Mouse (Mus musculus) C3H10T1/2 (cell line): ENCODE measurements around the gene Neurog1. TPM values are rescaled to one million over a fixed set of nuclear protein-coding genes. Genes with fewer than 3 reads are reported as not detected.

Experiments used
- polyA plus RNA-seq, 2 experiments: library from polyadenylated mRNA; unstranded; fragments of >200 nt; fragmentation: generic; extraction: Trizol; gene quantifications; one replicate each; pipeline ENCODE4 v1.2.1; 2012; ENCODE audit warnings: missing spikeins in 2 of 2

The Neurog1 gene
- not detected for polyA plus RNA-seq

DNA sequence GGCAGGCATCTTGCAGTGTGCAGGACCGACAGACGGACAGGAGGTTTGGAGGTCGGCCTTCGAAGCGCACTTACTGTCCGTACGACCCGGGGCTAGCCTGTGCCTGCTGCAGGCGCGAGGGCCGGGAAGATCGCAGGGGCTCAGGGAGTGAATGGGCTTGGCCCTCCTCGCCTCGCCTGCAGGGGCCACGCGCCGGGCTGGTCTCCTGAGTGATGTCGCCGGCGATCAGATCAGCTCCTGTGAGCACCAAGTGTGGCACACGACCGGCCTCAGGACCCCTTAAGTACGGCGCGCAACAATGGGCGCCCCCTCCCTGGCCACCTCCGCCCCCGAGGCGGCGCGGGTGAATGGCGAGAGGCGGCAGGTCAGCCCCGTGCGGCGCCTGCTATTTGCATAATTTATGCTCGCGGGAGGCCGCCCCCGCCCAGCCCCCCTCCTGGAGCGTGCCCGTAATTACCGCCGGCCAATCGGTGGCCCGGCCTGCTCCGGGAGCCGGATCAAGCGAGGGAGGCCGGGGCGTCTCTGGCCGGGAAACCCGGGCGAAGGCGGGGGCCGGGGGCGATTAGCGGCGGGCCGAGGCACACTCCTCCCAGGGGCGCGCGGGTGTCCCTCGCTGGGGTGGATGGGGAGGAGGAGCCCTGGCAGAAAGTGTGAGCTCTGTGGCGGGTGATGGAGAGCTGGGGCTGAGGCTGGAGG lies at the start of gene Neurog1:
Gene Neurog1, minus strand, starts transcription at position 240 of the 696 bp plus-strand sequence.

DNA sequence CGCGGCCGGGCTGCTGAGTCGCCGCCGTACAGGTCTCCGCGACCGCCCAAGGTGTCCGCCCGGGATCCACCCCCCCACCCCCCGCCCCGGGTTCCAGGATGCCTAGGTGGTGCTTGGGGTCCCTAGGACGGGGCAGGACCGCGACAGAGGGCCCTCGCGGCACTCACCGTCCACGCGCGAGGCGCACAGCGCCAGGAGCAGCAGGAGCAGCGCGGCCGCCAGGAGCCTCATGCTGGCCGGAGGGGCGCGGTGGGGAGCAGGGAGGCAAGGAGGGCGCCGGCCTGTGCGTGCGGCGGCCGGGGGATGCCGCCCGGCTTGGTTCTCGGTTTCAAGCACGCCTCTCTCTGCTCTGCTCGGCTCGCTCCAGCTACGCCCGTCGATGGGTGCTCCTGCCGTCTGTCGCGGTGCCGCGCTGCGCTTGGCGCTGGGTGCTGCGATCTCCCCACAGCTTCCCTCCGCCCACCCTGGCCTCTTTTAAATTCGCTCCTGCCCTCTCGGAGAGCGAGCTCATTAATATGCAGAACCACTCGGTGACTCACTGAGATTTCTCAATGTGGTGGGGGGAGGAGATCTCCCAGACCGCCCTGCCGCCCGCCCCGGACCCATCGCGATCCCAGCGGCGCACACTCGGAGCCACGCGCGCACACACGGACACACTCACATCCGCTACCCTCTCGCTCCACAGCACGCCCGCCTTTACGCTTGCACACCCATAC lies 44.1 kb upstream of the Neurog1 start, which contains the start of gene Cxcl14:
Gene Cxcl14, minus strand, starts transcription at position 609 of the 716 bp plus-strand sequence.

Other genes starting within 250 kb of the Neurog1 start
- 10 to 100 TPM; 54.4 to 79.8 TPM for gene H2afy, start 115.8 kb downstream of the Neurog1 start, polyA plus RNA-seq
- gene Tifab, start 73.3 kb downstream of the Neurog1 start, polyA plus RNA-seq = not detected
- not detected for gene Cxcl14, start 44.4 kb upstream of the Neurog1 start, polyA plus RNA-seq
- not detected for gene Gm3045, start 174.4 kb upstream of the Neurog1 start, polyA plus RNA-seq
- gene Slc25a48, start 186.2 kb upstream of the Neurog1 start, polyA plus RNA-seq = not detected
- gene Il9, start 230.1 kb upstream of the Neurog1 start, polyA plus RNA-seq = not detected